Mouse (Mus musculus): ENCODE data around the gene Cdh6.

DNA sequence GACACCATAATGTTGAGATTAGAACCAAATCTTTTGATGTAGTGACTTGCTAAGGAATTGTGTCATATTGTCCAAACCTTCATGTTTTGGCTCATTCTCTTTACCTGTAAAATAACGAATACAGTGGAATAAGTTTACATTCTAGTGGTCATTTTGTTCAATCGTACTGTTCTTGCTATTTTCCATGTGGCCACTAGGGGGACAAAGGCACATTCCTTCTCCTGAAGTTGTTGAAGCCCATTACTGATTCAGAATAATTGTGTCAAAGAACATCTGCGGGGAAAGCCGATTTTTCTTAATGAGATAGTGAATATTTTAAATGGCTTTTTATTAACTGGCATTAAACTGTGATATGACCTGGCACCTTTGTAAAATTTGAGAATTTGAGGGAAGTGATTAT is 7.5 kb upstream of the Cdh6 start:
- no peak for TF ChIP-seq POLR2A (IDR thresholded peaks at IDR 0.05; ENCODE audit: control insufficient read depth, extremely low read depth, insufficient read depth, low read length, poor library complexity)
- no peak for TF ChIP-seq CTCF (IDR thresholded peaks at IDR 0.05; ENCODE audit: borderline replicate concordance, control insufficient read depth, extremely low read depth, insufficient read depth, low read length, poor library complexity)
